In genomic region chr2:109129921-109130320, GRCm38 (mm10) we compare ENCODE assay signal across 28 mouse cellular contexts.
"Had no signal": no experiment of that assay in that cellular context is flagged by ENCODE, and none has a peak within 500 bp of the region (broad histone marks: within the 10 kb centered on the region; RNA-seq: fewer than 3 reads in every experiment).

No protein-coding gene starts in this region.

- H3K4me2 ChIP-seq: embryonic facial prominence, embryonic 12.5 days; embryonic facial prominence, embryonic 13.5 days; embryonic facial prominence, embryonic 15.5 days; forebrain, embryonic 12.5 days; forebrain, embryonic 13.5 days; forebrain, embryonic 15.5 days had no signal

- DNase-seq: cerebellum, adult 2 months; cerebellum, adult 8-10 months; cerebellum, adult 9-10 months; cerebellum, adult 9-11 months; cerebellum, postnatal 10 days; cerebellum, postnatal 14 days; cerebellum, postnatal 25 days; cerebellum, postnatal 36 days; embryo, embryonic 11 days; forebrain, postnatal 0 days; gastrocnemius, adult 2 months; gastrocnemius, postnatal 10 days; gastrocnemius, postnatal 25 days; gastrocnemius, postnatal 36 days; heart, adult 11 months; heart, adult 18-20 months; heart, adult 2 months had no signal

- H3K27me3 ChIP-seq: embryonic facial prominence, embryonic 12.5 days; embryonic facial prominence, embryonic 13.5 days; embryonic facial prominence, embryonic 15.5 days; forebrain, embryonic 12.5 days; forebrain, embryonic 13.5 days; forebrain, embryonic 15.5 days had no signal

- H3K4me1 ChIP-seq: embryonic facial prominence, embryonic 10.5 days; embryonic facial prominence, embryonic 12.5 days; embryonic facial prominence, embryonic 13.5 days; embryonic facial prominence, embryonic 15.5 days; forebrain, embryonic 10.5 days; forebrain, embryonic 12.5 days; forebrain, embryonic 13.5 days; forebrain, embryonic 15.5 days had no signal

- H3K9ac ChIP-seq: embryonic facial prominence, embryonic 12.5 days; embryonic facial prominence, embryonic 13.5 days; embryonic facial prominence, embryonic 15.5 days; forebrain, embryonic 12.5 days; forebrain, embryonic 13.5 days; forebrain, embryonic 15.5 days; forebrain, postnatal 0 days had no signal

- H3K4me3 ChIP-seq: embryonic facial prominence, embryonic 10.5 days; embryonic facial prominence, embryonic 12.5 days; embryonic facial prominence, embryonic 13.5 days; embryonic facial prominence, embryonic 15.5 days; erythroblast, embryonic 14.5 days; forebrain, embryonic 10.5 days; forebrain, embryonic 12.5 days; forebrain, embryonic 13.5 days; forebrain, embryonic 15.5 days; gastrocnemius, adult 2 months; heart, adult 2 months had no signal

- ATAC-seq: forebrain, embryonic 13.5 days; forebrain, embryonic 14.5 days; forebrain, embryonic 15.5 days; forebrain, embryonic 16.5 days; forebrain, postnatal 0 days had no signal

- H3K27ac ChIP-seq: embryonic facial prominence, embryonic 10.5 days; embryonic facial prominence, embryonic 12.5 days; embryonic facial prominence, embryonic 13.5 days; embryonic facial prominence, embryonic 15.5 days; forebrain, embryonic 10.5 days; forebrain, embryonic 12.5 days; forebrain, embryonic 13.5 days; forebrain, embryonic 15.5 days; gastrocnemius, adult 2 months; heart, adult 2 months had no signal

- H3K36me3 ChIP-seq: embryonic facial prominence, embryonic 10.5 days; embryonic facial prominence, embryonic 12.5 days; embryonic facial prominence, embryonic 13.5 days; embryonic facial prominence, embryonic 15.5 days; forebrain, embryonic 10.5 days; forebrain, embryonic 12.5 days; forebrain, embryonic 15.5 days had no signal

- H3K9me3 ChIP-seq: embryonic facial prominence, embryonic 10.5 days; embryonic facial prominence, embryonic 12.5 days; embryonic facial prominence, embryonic 13.5 days; embryonic facial prominence, embryonic 15.5 days; forebrain, embryonic 10.5 days; forebrain, embryonic 12.5 days; forebrain, embryonic 13.5 days; forebrain, embryonic 15.5 days had no signal
